Comparison of ENCODE assay signal across 10 mouse cellular contexts in the genomic region with DNA sequence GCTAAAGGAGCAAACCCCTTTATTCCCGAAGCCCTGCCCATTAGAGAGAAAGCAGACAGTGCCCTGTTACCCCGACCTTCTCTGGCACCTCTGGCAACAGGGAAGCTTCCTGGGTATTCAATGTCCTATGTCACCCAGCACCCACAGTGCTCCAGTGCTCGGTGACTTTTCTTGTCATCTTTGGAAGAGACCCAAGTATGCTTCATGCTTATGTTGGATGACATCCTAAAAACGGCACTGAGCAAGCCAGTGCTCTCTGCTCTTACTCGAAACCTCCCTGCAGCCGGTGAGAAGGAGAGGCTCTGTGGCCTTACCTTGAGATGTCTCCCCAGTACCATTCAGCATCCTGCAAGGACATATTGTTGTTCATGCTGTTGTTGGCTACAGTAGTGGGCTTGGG.
DNase-seq lines count a peak whose midpoint lies in the region; ATAC-seq lines count a peak whose summit lies in the region.
"Had no signal": no experiment of that assay in that cellular context is flagged by ENCODE, and none has a peak within 500 bp of the region (broad histone marks: within the 10 kb centered on the region; RNA-seq: fewer than 3 reads in every experiment).

No protein-coding gene starts in this region.

- peak; percentile 68 to 72 for DNase-seq in heart, adult 18-20 months
- DNase-seq in heart, adult 8-10 months (ENCODE audit: low spot score) = no peak
- DNase-seq in Muller cell, postnatal 12 days (ENCODE audit: inconsistent ontology term) = peak; percentile 56
- peak; percentile 45 to 55 for DNase-seq in cerebellum, postnatal 36 days
- no peak for DNase-seq in thymus, postnatal 36 days
- DNase-seq in retina, postnatal 1 day = no peak
- DNase-seq in right cerebral cortex, postnatal 10 days (ENCODE audit: low spot score in 2 of 2) = no peak

- WGBS in limb, embryonic 13.5 days = 64% methylated on average over 6 of the region's 6 CpGs

- peaks cover 41% of the 10 kb centered on the region for H3K36me3 ChIP-seq in limb, embryonic 13.5 days

- H3K9ac ChIP-seq in limb, embryonic 13.5 days = no peak overlapping the region

- no peak for ATAC-seq in limb, embryonic 13.5 days (ENCODE audit: low FRiP score, low read depth)

- H3K4me3 ChIP-seq in limb, embryonic 13.5 days = peak overlapping the region; percentile 5; the same call in 1 of the 2 replicates

- H3K27ac ChIP-seq in limb, embryonic 13.5 days = no peak overlapping the region
- H3K27ac ChIP-seq: macrophage had no signal

- H3K4me1 ChIP-seq in limb, embryonic 13.5 days = peaks cover 39% of the 10 kb centered on the region

- H3K27me3 ChIP-seq in limb, embryonic 13.5 days = peaks cover 3% of the 10 kb centered on the region; the same call in 1 of the 2 replicates

- no peaks in the 10 kb centered on the region for H3K9me3 ChIP-seq in limb, embryonic 13.5 days
- H3K9me3 ChIP-seq: G1E had no signal

- H3K4me2 ChIP-seq in limb, embryonic 13.5 days (replicated peaks) = peak overlapping the region; percentile 90

Comparison
In these comparisons a context has a peak if more than half of its experiments do, and no peak if none do; other contexts are left out.
1. DNase-seq: peak in heart, adult 18-20 months (2 of 2), Muller cell, postnatal 12 days (single experiment) and cerebellum, postnatal 36 days (2 of 2); none in heart, adult 8-10 months (single experiment), thymus, postnatal 36 days (0 of 2), retina, postnatal 1 day (single experiment) and right cerebral cortex, postnatal 10 days (0 of 2).